8 mouse cellular contexts compared by ENCODE assay signal in genomic region chr9:31030532-31031413, GRCm38 (mm10). TPM values are rescaled to one million over a fixed set of nuclear protein-coding genes. Genes with fewer than 3 reads are reported as not detected.
DNase-seq lines count a peak whose midpoint lies in the region; ATAC-seq lines count a peak whose summit lies in the region.

Zbtb44 (plus strand) TSS chr9:31030644.

- no peaks in the 10 kb centered on the region for H3K27me3 ChIP-seq in embryonic facial prominence, embryonic 11.5 days (ENCODE audit: control insufficient read depth, insufficient read depth, low read length)
- H3K27me3 ChIP-seq in kidney, embryonic 16.5 days (ENCODE audit: insufficient read depth, low read length), result no peaks in the 10 kb centered on the region
- no peaks in the 10 kb centered on the region for H3K27me3 ChIP-seq in liver, embryonic 16.5 days (ENCODE audit: control insufficient read depth, insufficient read depth, low read depth, low read length)

- peak; percentile 20 for ATAC-seq in activated CD4-positive, CD25-positive, alpha-beta regulatory T cell, adult 4 months
- ATAC-seq in embryonic facial prominence, embryonic 11.5 days (replicated peaks; ENCODE audit: insufficient number of reproducible peaks, low FRiP score, low TSS enrichment, low read depth), result peak; percentile 92
- ATAC-seq in kidney, embryonic 16.5 days (ENCODE audit: low FRiP score, low TSS enrichment), result peak; percentile 94
- peak; percentile 83 for ATAC-seq in liver, embryonic 16.5 days (ENCODE audit: low read depth)
- ATAC-seq in neutrophil, adult 5-6 weeks (ENCODE audit: extremely low read depth, insufficient number of reproducible peaks, low FRiP score, poor library complexity, severe bottlenecking), result peak; percentile 58

- under 1% methylated on average over 59 of the region's 79 CpGs for WGBS in embryonic facial prominence, embryonic 11.5 days
- WGBS in kidney, embryonic 16.5 days, result under 1% methylated on average over 51 of the region's 79 CpGs
- under 1% methylated on average over 68 of the region's 79 CpGs for WGBS in liver, embryonic 16.5 days (ENCODE audit: insufficient replicate concordance)

- H3K36me3 ChIP-seq in embryonic facial prominence, embryonic 11.5 days (replicated peaks; ENCODE audit: control insufficient read depth, insufficient read depth, low read depth, low read length), result no peaks in the 10 kb centered on the region
- no peaks in the 10 kb centered on the region for H3K36me3 ChIP-seq in kidney, embryonic 16.5 days (ENCODE audit: insufficient read depth, low read length)
- H3K36me3 ChIP-seq in liver, embryonic 16.5 days (ENCODE audit: control insufficient read depth, insufficient read depth), result no peaks in the 10 kb centered on the region

- peak within 1 kb of the TSS; percentile 96 for H3K9ac ChIP-seq in embryonic facial prominence, embryonic 11.5 days (replicated peaks; ENCODE audit: low read length)
- peak within 1 kb of the TSS; percentile 97 for H3K9ac ChIP-seq in kidney, embryonic 16.5 days (replicated peaks; ENCODE audit: low read length)
- H3K9ac ChIP-seq in liver, embryonic 16.5 days (ENCODE audit: low read depth, low read length), result peak within 1 kb of the TSS; percentile 96

- peak within 1 kb of the TSS; percentile 62 for H3K4me2 ChIP-seq in embryonic facial prominence, embryonic 11.5 days (ENCODE audit: low read depth, low read length)
- H3K4me2 ChIP-seq in kidney, embryonic 16.5 days (replicated peaks; ENCODE audit: low read depth, low read length), result peak within 1 kb of the TSS; percentile 89
- H3K4me2 ChIP-seq in liver, embryonic 16.5 days (ENCODE audit: low read depth, low read length), result peak within 1 kb of the TSS; percentile 94

- H3K4me1 ChIP-seq in embryonic facial prominence, embryonic 11.5 days (ENCODE audit: control insufficient read depth, insufficient read depth, low read length), result no peaks in the 10 kb centered on the region
- H3K4me1 ChIP-seq in kidney, embryonic 16.5 days (ENCODE audit: insufficient read depth, low read length), result peaks cover 12% of the 10 kb centered on the region
- peaks cover 14% of the 10 kb centered on the region for H3K4me1 ChIP-seq in liver, embryonic 16.5 days (ENCODE audit: control insufficient read depth, low read depth, low read length)

- peak within 1 kb of the TSS; percentile 98 for H3K27ac ChIP-seq in embryonic facial prominence, embryonic 11.5 days (replicated peaks; ENCODE audit: low read depth, low read length)
- peak within 1 kb of the TSS; percentile 98 for H3K27ac ChIP-seq in kidney, embryonic 16.5 days (ENCODE audit: low read length)
- H3K27ac ChIP-seq in liver, embryonic 16.5 days (ENCODE audit: low read length), result peak within 1 kb of the TSS; percentile 99

- H3K9me3 ChIP-seq in embryonic facial prominence, embryonic 11.5 days (replicated peaks; ENCODE audit: control insufficient read depth, low read length), result no peaks in the 10 kb centered on the region
- H3K9me3 ChIP-seq in kidney, embryonic 16.5 days (ENCODE audit: low read length), result no peaks in the 10 kb centered on the region
- no peaks in the 10 kb centered on the region for H3K9me3 ChIP-seq in liver, embryonic 16.5 days (replicated peaks; ENCODE audit: control insufficient read depth, low read length)

- peak within 1 kb of the TSS; percentile 92 for H3K4me3 ChIP-seq in embryonic facial prominence, embryonic 11.5 days (ENCODE audit: low read depth, low read length)
- H3K4me3 ChIP-seq in kidney, embryonic 16.5 days (ENCODE audit: low read length), result peak within 1 kb of the TSS; percentile 87
- peak within 1 kb of the TSS; percentile 92 for H3K4me3 ChIP-seq in liver, embryonic 16.5 days (ENCODE audit: low read depth, low read length)

- peak; percentile 84 for DNase-seq in CD4-positive, CD25-positive, alpha-beta regulatory T cell, adult 2 months (ENCODE audit: low read depth, low spot score)
- DNase-seq in embryonic facial prominence, embryonic 11.5 days (ENCODE audit: low spot score), result peak; percentile 56
- peak; percentile 50 for DNase-seq in heart, adult 8-10 months (ENCODE audit: low spot score)
- DNase-seq in urinary bladder, postnatal 14 days (ENCODE audit: low spot score), result peak; percentile 67

RNA-seq across cellular contexts. Expression of gene Zbtb44, which starts in this region (rescaled TPM):
- 1 to 10 TPM; 5.9 to 7.0 TPM for polyA plus RNA-seq in activated CD4-positive, CD25-positive, alpha-beta regulatory T cell, adult 4 months (2017; shearing (Covaris generic))
- polyA plus RNA-seq in embryonic facial prominence, embryonic 11.5 days (2014; fragmentation: Nextera tagmentation; extraction: Ambion mirVana), result 6.0 and 6.3 TPM in 2 replicates
- 10 to 100 TPM; 28.6 to 36.1 (median 35.0) TPM for total RNA-seq in heart, adult 8-10 months (2022)
- polyA plus RNA-seq in kidney, embryonic 16.5 days (2015; fragmentation: Nextera tagmentation; extraction: Ambion mirVana), result 5.3 and 6.1 TPM in 2 replicates
- 5.8 and 6.3 TPM in 2 replicates for polyA plus RNA-seq in liver, embryonic 16.5 days (2015; fragmentation: Nextera tagmentation; extraction: Ambion mirVana)
- 38.8 and 47.5 TPM in 2 replicates for total RNA-seq in neutrophil, adult 5-6 weeks (2017)

Comparison
In these comparisons a context has a peak if more than half of its experiments do, and no peak if none do; other contexts are left out.
1. Peak in every context shown above with its lines: DNase-seq, ATAC-seq, H3K4me3 ChIP-seq and H3K27ac ChIP-seq.
2. ATAC-seq: peak in every context shown above with its lines; median percentile 94 in kidney, embryonic 16.5 days; 92 in embryonic facial prominence, embryonic 11.5 days; 83 in liver, embryonic 16.5 days; 58 in neutrophil, adult 5-6 weeks; 20 in activated CD4-positive, CD25-positive, alpha-beta regulatory T cell, adult 4 months.